Mouse (Mus musculus): ENCODE measurements around the gene Fam89b. TPM values are rescaled to one million over a fixed set of nuclear protein-coding genes. Genes with fewer than 3 reads are reported as not detected.

The Fam89b gene
- polyA plus RNA-seq, 1 experiment = 65.9 TPM

- Histone ChIP-seq H3K27ac (ENCODE audit: insufficient read depth, low read length) (no peak overlapping the region; the same call in 1 of the 2 replicates), H3K4me1 (ENCODE audit: control insufficient read depth, insufficient read depth, low read length) (peaks cover 22% of the 10 kb centered on the region), H3K27me3 (ENCODE audit: control insufficient read depth, insufficient read depth, low read length) (no peaks in the 10 kb centered on the region), H3K4me3 (replicated peaks; ENCODE audit: insufficient read depth, low read depth, low read length) (no peak overlapping the region)
- DNase-seq = no peak
- TF ChIP-seq CTCF (IDR thresholded peaks at IDR 0.05; ENCODE audit: borderline replicate concordance, insufficient read depth, low read depth, low read length) (no peak), POLR2A (IDR thresholded peaks at IDR 0.05; ENCODE audit: borderline replicate concordance, insufficient read depth, low read length) (no peak)
- 28% methylated on average over 14 of the region's 14 CpGs for WGBS
These were observed 29.5 kb upstream of the Fam89b start for GRCm38 (mm10) chr19:5758878-5759403.

GRCm38 (mm10) chr19:5756991-5757636, 27.7 kb upstream of the Fam89b start:
- Histone ChIP-seq H3K27me3 (ENCODE audit: control insufficient read depth, insufficient read depth, low read length) (no peaks in the 10 kb centered on the region), H3K4me3 (replicated peaks; ENCODE audit: insufficient read depth, low read depth, low read length) (no peak overlapping the region), H3K27ac (ENCODE audit: insufficient read depth, low read length) (no peak overlapping the region), H3K4me1 (ENCODE audit: control insufficient read depth, insufficient read depth, low read length) (peaks cover 22% of the 10 kb centered on the region)
- TF ChIP-seq CTCF (IDR thresholded peaks at IDR 0.05; ENCODE audit: borderline replicate concordance, insufficient read depth, low read depth, low read length) (no peak), POLR2A (IDR thresholded peaks at IDR 0.05; ENCODE audit: borderline replicate concordance, insufficient read depth, low read length) (no peak)
- peak in 1 of 2 experiments; percentile 47 for DNase-seq
- WGBS = 46% methylated on average over 36 of the region's 36 CpGs

GRCm38 (mm10) chr19:5756321-5756985, 27.0 kb upstream of the Fam89b start:
- H3K4me3 ChIP-seq (replicated peaks; ENCODE audit: insufficient read depth, low read depth, low read length) = no peak overlapping the region
- H3K27ac ChIP-seq (ENCODE audit: insufficient read depth, low read length) = no peak overlapping the region
- no peak for TF ChIP-seq CTCF (IDR thresholded peaks at IDR 0.05; ENCODE audit: borderline replicate concordance, insufficient read depth, low read depth, low read length)
- TF ChIP-seq POLR2A (IDR thresholded peaks at IDR 0.05; ENCODE audit: borderline replicate concordance, insufficient read depth, low read length) = no peak
- 36% methylated on average over 29 of the region's 29 CpGs for WGBS
- peaks cover 24% of the 10 kb centered on the region for H3K4me1 ChIP-seq (ENCODE audit: control insufficient read depth, insufficient read depth, low read length)
- no peaks in the 10 kb centered on the region for H3K27me3 ChIP-seq (ENCODE audit: control insufficient read depth, insufficient read depth, low read length)
- peak in 1 of 2 experiments; percentile 43 for DNase-seq

- 32% methylated on average over 20 of the region's 20 CpGs for WGBS
- Histone ChIP-seq H3K4me3 (replicated peaks; ENCODE audit: insufficient read depth, low read depth, low read length) (no peak overlapping the region), H3K27ac (ENCODE audit: insufficient read depth, low read length) (no peak overlapping the region), H3K27me3 (ENCODE audit: control insufficient read depth, insufficient read depth, low read length) (0 out of 2 replicates have a peak, but pooled peaks cover 1% of the 10 kb centered on the region), H3K4me1 (ENCODE audit: control insufficient read depth, insufficient read depth, low read length) (peaks cover 9% of the 10 kb centered on the region)
- no peak for DNase-seq
- TF ChIP-seq POLR2A (IDR thresholded peaks at IDR 0.05; ENCODE audit: borderline replicate concordance, insufficient read depth, low read length) (no peak), CTCF (IDR thresholded peaks at IDR 0.05; ENCODE audit: borderline replicate concordance, insufficient read depth, low read depth, low read length) (no peak)
These were observed 22.3 kb upstream of the Fam89b start for GRCm38 (mm10) chr19:5751742-5752141.

GRCm38 (mm10) chr19:5750951-5751350, 21.5 kb upstream of the Fam89b start:
- H3K27me3 ChIP-seq (ENCODE audit: control insufficient read depth, insufficient read depth, low read length) = 0 out of 2 replicates have a peak, but pooled peaks cover 1% of the 10 kb centered on the region
- 56% methylated on average over 22 of the region's 22 CpGs for WGBS
- TF ChIP-seq CTCF (IDR thresholded peaks at IDR 0.05; ENCODE audit: borderline replicate concordance, insufficient read depth, low read depth, low read length) = no peak
- no peak for TF ChIP-seq POLR2A (IDR thresholded peaks at IDR 0.05; ENCODE audit: borderline replicate concordance, insufficient read depth, low read length)
- H3K4me1 ChIP-seq (ENCODE audit: control insufficient read depth, insufficient read depth, low read length) = peaks cover 5% of the 10 kb centered on the region; the same call in 1 of the 2 replicates
- no peak for DNase-seq
- no peak overlapping the region for H3K4me3 ChIP-seq (replicated peaks; ENCODE audit: insufficient read depth, low read depth, low read length)
- no peak overlapping the region for H3K27ac ChIP-seq (ENCODE audit: insufficient read depth, low read length)

- Histone ChIP-seq H3K4me1 (ENCODE audit: control insufficient read depth, insufficient read depth, low read length) (peaks cover 12% of the 10 kb centered on the region), H3K27ac (ENCODE audit: insufficient read depth, low read length) (no peak overlapping the region), H3K4me3 (replicated peaks; ENCODE audit: insufficient read depth, low read depth, low read length) (no peak overlapping the region), H3K27me3 (ENCODE audit: control insufficient read depth, insufficient read depth, low read length) (0 out of 2 replicates have a peak, but pooled peaks cover 1% of the 10 kb centered on the region)
- no peak for DNase-seq
- 41% methylated on average over 6 of the region's 6 CpGs for WGBS
- TF ChIP-seq CTCF (IDR thresholded peaks at IDR 0.05; ENCODE audit: borderline replicate concordance, insufficient read depth, low read depth, low read length) (no peak), POLR2A (IDR thresholded peaks at IDR 0.05; ENCODE audit: borderline replicate concordance, insufficient read depth, low read length) (no peak)
These were observed 20.0 kb upstream of the Fam89b start for GRCm38 (mm10) chr19:5749476-5749875.

- H3K27ac ChIP-seq (ENCODE audit: insufficient read depth, low read length) = no peak overlapping the region
- 0 out of 2 replicates have a peak, but pooled peaks cover 1% of the 10 kb centered on the region for H3K27me3 ChIP-seq (ENCODE audit: control insufficient read depth, insufficient read depth, low read length)
- DNase-seq = no peak
- TF ChIP-seq POLR2A (IDR thresholded peaks at IDR 0.05; ENCODE audit: borderline replicate concordance, insufficient read depth, low read length) (no peak), CTCF (IDR thresholded peaks at IDR 0.05; ENCODE audit: borderline replicate concordance, insufficient read depth, low read depth, low read length) (no peak)
- peaks cover 22% of the 10 kb centered on the region for H3K4me1 ChIP-seq (ENCODE audit: control insufficient read depth, insufficient read depth, low read length)
- 60% methylated on average over 12 of the region's 12 CpGs for WGBS
- H3K4me3 ChIP-seq (replicated peaks; ENCODE audit: insufficient read depth, low read depth, low read length) = no peak overlapping the region
These were observed 17.5 kb upstream of the Fam89b start for GRCm38 (mm10) chr19:5746907-5747363.

Data from cerebellum, adult 2 months (tissue).